Mouse (Mus musculus): ENCODE results near the gene Wls. TPM values are rescaled to one million over a fixed set of nuclear protein-coding genes. Genes with fewer than 3 reads are reported as not detected.

Wls gene
- polyA plus RNA-seq, 1 experiment from 2014 or later, result 118 TPM

Other genes starting within 250 kb of the Wls start
- gene Rpe65, start 240.5 kb upstream of the Wls start, polyA plus RNA-seq (2016; fragmentation: Nextera tagmentation; extraction: Ambion mirVana), result not detected in 2 replicates